Mouse (Mus musculus) lung, adult 2 months (tissue): ENCODE data around the gene Adamts5. TPM values are rescaled to one million over a fixed set of nuclear protein-coding genes. Genes with fewer than 3 reads are reported as not detected.
A peak's percentile ranks its signal among the peaks of the same experiment; 100 is the strongest.

Experiments used
- DNase-seq: peaks from one replicate; pipeline ENCODE4 v3.0.0; 2022
- H3K4me1 ChIP-seq: fragments of 200-500 bp; 2 replicates; pipeline ENCODE4 v1.6.1; 2011; ENCODE audit warnings: low read length; ENCODE audit not compliant: control insufficient read depth, insufficient read depth
- H3K4me3 ChIP-seq: fragments of 200-500 bp; replicated peaks from 2 replicates; pipeline ENCODE3; 2011; ENCODE audit warnings: low read depth, mild to moderate bottlenecking, control low read depth, low read length; ENCODE audit errors: extremely low read depth
- CTCF ChIP-seq: fragments of 200-500 bp; IDR thresholded peaks from 2 replicates; pipeline ENCODE4 v1.5.1; 2011; ENCODE audit warnings: mild to moderate bottlenecking, low read length, control low read depth; ENCODE audit not compliant: insufficient read depth
- POLR2A ChIP-seq: fragments of 200-500 bp; IDR thresholded peaks from 2 replicates; pipeline ENCODE4 v1.6.1; 2011; ENCODE audit warnings: low read depth, mild to moderate bottlenecking, control low read depth, low read length, borderline replicate concordance; ENCODE audit errors: extremely low read depth
- WGBS: fragments of 180-500 bp; shearing (Covaris S2); methylation state at CpG from one replicate; pipeline ENCODE4 v1.1.7; 2018; 5-methylcytosine and 5-hydroxymethylcytosine counted together
- polyA plus RNA-seq: library from polyadenylated mRNA; depleted of rRNA; stranded (reverse); fragments of >200 nt; gene quantifications from 2 replicates; pipeline ENCODE4 v1.2.3, GENCODE M21; 2012; rRNA removed

The Adamts5 gene
- polyA plus RNA-seq, 1 experiment = 3.1 TPM

DNA sequence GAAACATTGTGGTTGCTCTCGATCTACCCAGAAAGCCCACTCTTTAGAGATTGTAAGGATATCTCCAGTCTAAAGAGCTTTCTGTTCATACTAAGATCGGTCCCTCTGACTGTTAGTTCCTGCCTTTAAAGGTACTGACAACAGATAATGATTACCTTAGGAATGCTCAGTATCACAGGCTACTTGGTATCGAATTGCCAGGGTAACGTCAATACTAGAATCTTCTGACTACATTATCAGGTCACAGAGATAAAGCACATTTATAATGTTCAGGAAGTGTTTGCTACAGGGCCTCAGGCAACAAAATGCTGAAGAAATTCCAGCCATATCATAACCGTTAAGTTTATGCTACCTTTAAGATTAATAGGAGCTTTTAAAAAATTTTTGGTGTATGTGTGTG, 47.1 kb downstream of the Adamts5 start:
- no peak for DNase-seq
- no peak overlapping the region for H3K4me3 ChIP-seq
- no peak for TF ChIP-seq POLR2A
- no peak for TF ChIP-seq CTCF
- H3K4me1 ChIP-seq = no peaks in the 10 kb centered on the region
- 75% methylated on average over 5 of the region's 5 CpGs for WGBS

DNA sequence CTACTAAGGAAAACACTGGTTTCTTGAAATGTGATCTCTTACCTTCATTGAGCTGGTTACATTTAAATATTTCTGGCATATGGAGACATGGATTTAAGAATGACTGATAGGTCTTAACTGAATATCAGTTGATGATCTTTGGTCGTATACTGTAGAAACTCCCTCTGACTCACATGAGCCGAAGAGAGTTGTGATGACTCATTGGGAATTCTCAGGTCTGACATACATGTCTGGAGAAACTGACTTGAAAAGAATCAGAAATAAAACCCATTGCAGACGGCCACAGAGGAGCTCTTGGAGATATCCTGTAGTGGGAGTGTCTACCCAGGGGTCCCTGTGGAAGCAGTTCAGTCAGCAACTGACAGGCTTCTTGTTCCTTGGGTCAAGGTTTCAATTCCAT, 74.6 kb downstream of the Adamts5 start:
- TF ChIP-seq POLR2A (no peak), CTCF (no peak)
- 75% methylated on average over 3 of the region's 3 CpGs for WGBS
- DNase-seq = no peak
- H3K4me1 ChIP-seq = no peaks in the 10 kb centered on the region
- no peak overlapping the region for H3K4me3 ChIP-seq

DNA sequence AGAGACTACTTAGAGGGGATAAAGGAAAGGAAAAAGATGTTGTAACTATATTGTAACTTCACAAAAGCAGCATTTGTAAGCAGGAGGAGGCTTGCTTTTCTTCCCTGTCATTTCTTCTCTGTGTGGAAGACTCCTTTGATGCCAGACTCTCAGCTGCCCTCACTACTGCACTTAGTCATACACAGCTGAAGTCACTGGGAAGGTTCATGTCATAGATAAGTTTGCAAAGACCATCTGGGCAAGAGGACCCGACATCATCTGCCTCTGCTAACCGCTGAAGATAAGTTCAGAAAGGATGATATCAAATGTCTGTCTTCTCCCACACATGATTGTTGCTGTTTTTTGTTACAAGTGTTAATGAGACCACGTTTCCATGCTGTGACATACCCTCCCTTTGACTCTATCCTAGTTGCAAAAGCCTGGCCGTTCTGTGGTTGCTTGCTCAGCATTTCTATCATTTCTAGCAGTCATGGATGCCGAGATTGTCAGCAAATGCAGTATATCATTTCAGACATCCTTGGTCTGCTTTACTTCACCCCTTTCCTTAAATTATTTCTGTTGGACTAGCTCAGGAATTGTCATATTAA, 79.2 kb downstream of the Adamts5 start:
- no peak for DNase-seq
- 67% methylated on average over 5 of the region's 5 CpGs for WGBS
- TF ChIP-seq POLR2A (no peak), CTCF (no peak)
- Histone ChIP-seq H3K4me1 (no peaks in the 10 kb centered on the region), H3K4me3 (no peak overlapping the region)

GRCm38 (mm10) chr16:85819808-85820458, 81.7 kb downstream of the Adamts5 start:
- Histone ChIP-seq H3K4me1 (no peaks in the 10 kb centered on the region), H3K4me3 (no peak overlapping the region)
- no peak for DNase-seq
- WGBS = 53% methylated on average over 5 of the region's 5 CpGs
- TF ChIP-seq POLR2A (no peak), CTCF (no peak)

GRCm38 (mm10) chr16:85814116-85814515, 87.5 kb downstream of the Adamts5 start:
- TF ChIP-seq CTCF = no peak
- no peak for TF ChIP-seq POLR2A
- DNase-seq = no peak
- Histone ChIP-seq H3K4me3 (no peak overlapping the region), H3K4me1 (no peaks in the 10 kb centered on the region)
- 88% methylated on average over 2 of the region's 2 CpGs for WGBS

GRCm38 (mm10) chr16:85807626-85808025, 94.0 kb downstream of the Adamts5 start:
- DNase-seq = peak; percentile 47
- 13% methylated on average over 2 of the region's 2 CpGs for WGBS
- H3K4me3 ChIP-seq = no peak overlapping the region
- H3K4me1 ChIP-seq = peaks cover 3% of the 10 kb centered on the region
- 0 out of 2 replicates have a peak, but pooled peaks have one; percentile 24 for TF ChIP-seq CTCF
- TF ChIP-seq POLR2A = no peak

DNA sequence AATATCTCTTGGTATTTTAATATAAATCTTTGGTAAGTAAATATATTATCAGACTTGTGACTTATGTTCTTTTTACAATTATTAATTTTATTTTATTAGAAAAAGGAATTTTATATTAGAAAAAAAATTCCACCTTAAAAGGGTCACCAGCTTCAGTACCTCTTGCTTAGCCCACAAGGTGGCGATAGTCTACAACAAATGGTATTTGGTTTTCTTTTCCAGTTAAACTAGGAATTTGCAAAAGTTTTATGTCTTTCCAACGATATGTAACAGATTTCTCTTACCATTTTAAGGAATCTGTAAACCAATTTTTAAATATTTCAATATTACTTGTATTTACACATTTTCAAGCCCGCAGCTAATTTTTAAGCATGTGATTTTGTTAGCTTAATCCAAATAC, 94.6 kb downstream of the Adamts5 start:
- no peak for DNase-seq
- H3K4me1 ChIP-seq = peaks cover 3% of the 10 kb centered on the region
- H3K4me3 ChIP-seq = no peak overlapping the region
- no peak for TF ChIP-seq CTCF
- TF ChIP-seq POLR2A = no peak
- 17% methylated on average over 3 of the region's 3 CpGs for WGBS

Other genes with a start within 250 kb of the Adamts5 start
- 68.7 and 86.6 TPM in 2 replicates for gene Adamts1, start 98.7 kb downstream of the Adamts5 start, polyA plus RNA-seq